Mouse (Mus musculus): ENCODE measurements around the gene Ccdc113.

GRCm38 (mm10) chr8:95490006-95490405 lies 43.9 kb upstream of the Ccdc113 start, which contains the start of gene Csnk2a2:
- no peak for TF ChIP-seq POLR2A (IDR thresholded peaks at IDR 0.05; ENCODE audit: low read depth, low read length)
- no peak for TF ChIP-seq CTCF (IDR thresholded peaks at IDR 0.05; ENCODE audit: extremely low read depth, insufficient read depth, insufficient read length, insufficient replicate concordance)
